Mouse (Mus musculus) gastrocnemius, postnatal 36 days (tissue): ENCODE results near the gene 4930523C07Rik. TPM values are rescaled to one million over a fixed set of nuclear protein-coding genes. Genes with fewer than 3 reads are reported as not detected.
A peak's percentile ranks its signal among the peaks of the same experiment; 100 is the strongest.

Experiments
- DNase-seq, 2 experiments: peaks; one replicate each; pipeline ENCODE4 v3.0.0; 2022
- intact Hi-C: fragments of 180-260 bp; cut with DNase I; formaldehyde crosslinking; loops from one replicate; pipeline ENCODE4 v1.15.1; 2025
- total RNA-seq, 2 experiments: library from RNA; stranded (reverse); gene quantifications; 2 replicates each; pipeline ENCODE4 v1.2.3; 2021

The 4930523C07Rik gene
- total RNA-seq, 2 experiments from 2014 or later, result 5.1 to 5.7 TPM

DNA sequence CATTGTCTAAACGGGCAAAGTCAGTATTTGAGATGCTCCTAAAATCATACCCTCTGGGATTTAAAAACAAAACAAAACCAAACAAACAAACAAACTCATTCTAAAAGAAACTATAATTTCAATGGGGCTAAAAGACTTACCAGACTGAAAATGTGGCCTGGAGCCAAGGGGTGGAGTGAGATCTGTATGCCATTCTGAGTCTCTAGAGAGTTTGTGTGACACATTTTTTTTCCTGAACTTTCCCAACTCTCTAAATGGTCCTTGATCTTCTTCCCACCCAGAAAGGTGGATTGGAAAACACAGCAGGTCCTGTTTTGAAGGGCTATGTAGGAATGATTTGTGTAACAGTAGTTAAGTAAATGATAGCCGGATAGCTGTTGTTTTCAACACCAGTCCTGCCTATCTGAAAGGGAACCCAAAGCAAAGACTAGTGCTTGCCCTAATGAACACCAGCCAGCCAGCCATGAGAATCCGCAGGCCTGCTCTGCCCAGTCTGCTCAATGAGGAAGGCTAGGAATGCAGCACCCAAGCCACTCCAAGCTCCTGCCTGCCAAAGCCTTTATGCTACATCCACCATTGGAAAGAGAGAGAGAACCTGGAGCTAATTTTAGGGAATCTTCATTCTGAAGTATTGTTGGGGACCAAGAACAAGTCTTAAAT lies 1.0 kb downstream of the 4930523C07Rik start:
- no peak for DNase-seq
- intact Hi-C loops, result no loop called here

DNA sequence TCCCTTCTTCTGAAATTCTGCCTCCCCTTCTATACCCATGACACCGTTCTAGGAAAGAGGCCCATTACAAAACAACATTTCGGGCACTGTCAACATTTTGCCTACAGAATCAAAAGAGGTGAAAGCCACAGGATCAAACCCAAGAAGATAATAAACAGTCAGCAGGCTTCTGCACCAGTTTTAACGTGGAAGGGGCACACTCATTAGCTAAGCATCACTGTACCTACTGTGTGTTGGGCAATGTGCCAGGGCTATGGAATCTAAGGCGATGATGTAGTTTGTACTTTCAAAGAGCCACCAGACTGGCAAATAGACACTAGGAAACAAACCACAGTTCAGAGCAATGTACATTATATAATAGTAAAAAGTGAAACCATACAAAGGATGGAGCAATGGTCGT lies 1.8 kb downstream of the 4930523C07Rik start:
- no peak for DNase-seq
- intact Hi-C loops, result no loop called here

DNA sequence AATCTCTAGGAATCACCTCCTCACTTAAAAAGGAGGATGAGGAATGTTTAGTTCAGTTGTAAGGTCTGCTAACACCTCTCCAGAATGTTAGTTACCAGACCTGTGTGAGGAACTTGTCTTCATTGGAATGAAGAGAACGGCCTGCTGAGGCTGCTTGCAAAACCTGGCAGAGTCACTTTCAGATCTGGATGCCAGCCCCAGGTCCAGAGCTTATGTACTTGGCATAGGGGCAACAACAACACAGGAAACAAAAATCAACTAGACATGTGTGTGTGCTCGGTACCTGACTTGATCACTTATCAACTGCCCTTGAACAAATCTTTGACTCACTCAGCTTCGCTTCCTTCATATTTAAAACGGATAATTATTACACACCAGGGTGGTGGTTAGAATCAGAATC lies 2.6 kb downstream of the 4930523C07Rik start:
- intact Hi-C loops, result no loop called here
- no peak for DNase-seq

- DNase-seq, result no peak
- intact Hi-C loops, result no loop called here
Measured at GRCm38 (mm10) chr1:160047481-160047931, 3.3 kb downstream of the 4930523C07Rik start.

DNA sequence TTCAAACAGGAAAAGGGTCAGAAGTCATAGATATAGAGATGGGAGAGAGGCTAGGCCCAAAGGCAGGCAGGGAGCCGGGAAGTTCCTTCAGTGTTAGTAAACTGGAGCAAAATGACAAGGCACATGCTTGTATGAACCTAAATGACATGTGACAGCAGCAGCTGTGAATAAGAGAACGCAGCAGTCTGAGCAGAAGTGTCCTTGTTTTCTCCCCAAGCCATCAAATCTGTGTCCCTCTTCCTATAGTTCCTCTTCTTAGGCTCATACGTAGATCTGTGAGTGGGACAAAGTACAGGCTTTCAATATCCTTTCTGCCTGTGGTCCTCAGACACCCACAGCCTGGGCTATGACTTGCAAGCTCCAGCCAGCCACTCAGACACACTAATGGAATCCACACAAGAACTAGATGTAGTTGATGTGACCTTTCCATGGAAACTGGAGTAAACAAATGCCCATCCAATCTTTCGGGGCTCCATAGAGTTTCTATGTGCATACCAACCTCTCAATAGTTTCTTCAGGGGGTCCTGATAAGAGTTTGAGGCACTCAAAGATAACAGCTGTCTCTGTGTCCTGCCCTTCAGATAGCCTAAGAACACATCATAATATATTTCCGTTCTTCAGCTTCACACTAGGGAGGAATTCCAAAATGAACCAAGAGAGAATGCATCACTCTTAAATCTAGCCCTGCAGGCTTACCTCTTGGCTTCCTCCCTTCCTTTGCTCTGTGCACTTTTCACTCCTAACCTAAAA lies 5.1 kb downstream of the 4930523C07Rik start:
- DNase-seq, result no peak
- intact Hi-C loops, result no loop called here

DNA sequence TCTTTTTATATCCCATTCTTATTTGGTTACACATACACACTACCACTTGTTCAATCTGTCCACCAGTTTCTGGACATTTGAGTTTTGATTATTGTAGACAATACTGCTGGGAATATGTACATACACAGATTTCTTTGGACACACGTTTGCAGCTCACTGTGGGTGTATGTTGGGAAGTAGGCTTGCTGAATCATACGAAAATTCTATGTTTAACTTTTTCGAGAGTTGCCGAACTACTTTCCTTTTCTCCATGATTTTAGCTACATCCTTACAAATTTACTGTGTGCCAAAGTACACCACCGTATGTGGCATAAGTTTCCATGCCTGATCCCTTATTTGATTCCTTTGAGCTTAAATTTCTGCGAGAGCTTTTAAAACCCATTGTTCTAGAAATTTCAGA lies 6.7 kb downstream of the 4930523C07Rik start:
- intact Hi-C loops, result no loop called here

DNA sequence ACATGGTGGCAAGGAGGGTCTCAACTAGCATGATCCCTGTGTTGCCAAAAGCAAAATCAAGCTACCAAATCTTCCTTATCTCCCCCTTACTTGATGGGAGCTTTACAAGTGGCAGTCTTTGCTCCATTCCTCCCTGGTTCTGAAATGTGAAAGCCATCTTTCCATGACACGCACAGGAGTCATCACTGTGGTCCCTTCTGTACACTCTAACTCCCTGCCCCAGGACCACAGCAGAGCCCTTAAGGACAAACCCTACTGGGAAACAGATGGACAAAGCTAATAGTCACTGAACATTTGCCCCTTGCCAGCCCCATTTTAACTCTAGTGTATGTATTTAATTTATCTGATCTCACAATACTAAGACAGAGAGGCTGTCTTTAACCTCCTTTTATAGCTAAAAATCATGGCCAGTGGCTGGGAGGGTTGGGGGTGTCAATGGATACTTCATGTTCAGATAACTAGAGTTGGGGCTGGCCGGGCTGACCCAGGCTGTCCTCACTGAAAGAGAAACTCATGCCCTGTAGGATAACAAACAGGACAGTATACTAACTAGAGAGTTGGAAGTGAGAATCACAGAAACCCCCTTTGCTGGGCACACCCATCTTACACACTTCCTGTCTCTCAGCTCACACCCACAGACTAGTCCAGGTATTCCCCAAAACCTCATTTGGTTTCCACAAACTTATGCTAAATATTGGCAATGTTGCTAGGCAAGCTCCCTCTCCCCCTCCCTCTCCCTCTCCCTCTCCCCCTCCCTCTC lies 8.6 kb downstream of the 4930523C07Rik start:
- intact Hi-C loops, result no loop called here
- no peak for DNase-seq

More for the DNA sequence above, 6.7 kb downstream of the 4930523C07Rik start:
- DNase-seq, result no peak

DNA sequence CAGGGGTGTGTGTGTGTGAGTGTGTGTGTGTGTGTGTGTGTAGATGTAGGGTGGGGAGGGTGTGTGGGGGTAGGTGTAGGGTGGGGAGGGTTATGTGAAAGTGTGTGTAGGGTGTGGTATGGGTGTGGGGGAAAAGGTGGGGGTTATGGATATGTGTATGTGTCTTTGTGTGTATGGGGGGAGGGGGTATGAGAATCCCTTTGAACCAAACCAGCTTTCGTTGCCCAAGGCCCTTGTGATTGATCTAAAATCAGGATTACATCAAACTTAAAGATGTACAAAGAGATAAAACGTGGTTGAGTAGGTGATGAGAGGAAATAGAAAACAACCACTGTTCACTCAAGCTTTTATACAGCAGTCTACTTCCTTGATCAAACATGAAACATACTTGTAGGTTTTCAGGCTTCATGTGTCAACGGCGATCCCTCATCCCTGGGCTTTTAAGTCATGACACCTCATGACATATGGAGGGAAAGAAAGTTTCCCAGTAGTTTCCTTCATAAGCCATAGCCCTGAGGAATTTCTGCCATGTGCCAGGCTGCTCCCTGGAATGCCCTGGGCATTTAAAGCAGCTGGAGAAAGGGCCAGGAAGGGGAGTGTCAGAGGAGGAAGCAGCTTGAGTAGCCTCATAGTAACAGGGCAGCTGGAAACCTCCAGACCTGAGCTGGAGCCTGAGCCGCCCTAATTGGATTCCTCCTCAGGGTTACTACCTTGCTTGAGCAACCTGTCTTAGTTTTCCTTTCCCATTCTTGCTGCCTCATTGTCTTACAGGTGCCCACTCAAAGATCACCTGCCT lies 9.5 kb downstream of the 4930523C07Rik start:
- DNase-seq, result no peak
- intact Hi-C loops, result no loop called here

- intact Hi-C loops, result no loop called here
- no peak for DNase-seq
Measured at GRCm38 (mm10) chr1:160054366-160055078, 10.3 kb downstream of the 4930523C07Rik start.

- intact Hi-C loops, result no loop called here
- DNase-seq, result no peak
Measured at GRCm38 (mm10) chr1:160057657-160058056, 13.5 kb downstream of the 4930523C07Rik start.

- no peak for DNase-seq
- intact Hi-C loops, result loop anchor here (5.0 kb wide), 1 partner anchor 148 kb away; no protein-coding TSS in a partner anchor
Measured at GRCm38 (mm10) chr1:160059908-160060307, 15.7 kb downstream of the 4930523C07Rik start.

DNA sequence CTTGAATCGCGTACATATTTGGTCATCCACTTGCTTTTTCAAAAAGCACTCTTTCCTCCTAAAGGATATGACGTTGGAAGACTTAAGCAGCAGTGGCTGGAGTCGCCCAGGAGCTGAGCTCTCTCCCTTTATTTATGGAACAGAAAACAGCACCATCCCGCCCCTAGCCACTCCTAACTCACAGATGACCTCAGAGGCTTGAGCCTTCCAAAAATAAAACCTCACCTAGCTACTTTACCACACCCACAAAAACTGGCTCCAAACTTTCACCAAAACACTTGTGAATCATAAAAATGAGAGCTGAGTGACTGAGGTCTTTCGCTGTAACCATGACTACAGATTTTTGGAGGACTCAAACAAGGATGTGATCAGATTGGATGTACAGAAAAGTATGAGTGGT lies 16.4 kb downstream of the 4930523C07Rik start:
- intact Hi-C loops, result loop anchor here (5.0 kb wide), 1 partner anchor 148 kb away; no protein-coding TSS in a partner anchor
- no peak for DNase-seq

- DNase-seq, result no peak
- intact Hi-C loops, result loop anchor here (5.0 kb wide), 1 partner anchor 149 kb away; no protein-coding TSS in a partner anchor
Measured at GRCm38 (mm10) chr1:160061321-160061720, 17.1 kb downstream of the 4930523C07Rik start.

DNA sequence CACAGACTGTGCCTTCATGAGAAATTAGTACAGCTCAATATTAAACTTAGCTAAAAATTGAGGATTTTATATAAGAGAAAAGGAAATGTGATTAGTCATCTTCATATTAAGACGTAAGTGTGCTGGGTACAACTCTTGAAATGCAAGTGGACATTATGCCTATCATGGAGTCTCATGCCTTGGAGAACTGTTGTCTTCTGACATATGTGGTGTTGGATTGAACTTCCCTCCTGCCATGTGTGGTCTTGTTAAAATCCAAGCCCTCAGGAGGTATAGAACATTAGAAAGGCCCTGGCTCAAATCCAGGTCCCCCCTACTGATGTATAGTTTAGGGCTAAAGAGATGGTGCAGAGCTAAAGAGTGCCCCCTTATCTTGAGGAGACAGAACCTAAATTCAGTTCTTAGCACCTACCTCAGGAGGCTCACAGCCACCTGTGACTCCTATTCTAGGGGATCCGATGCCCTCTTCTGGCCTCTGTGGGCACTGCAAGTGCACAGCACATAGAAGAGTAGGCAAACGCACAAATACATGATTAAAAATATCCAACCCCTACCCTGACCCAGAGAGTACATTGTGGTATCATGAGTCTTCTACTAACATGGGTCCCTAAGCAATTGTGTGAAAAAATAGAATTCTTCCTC lies 17.7 kb downstream of the 4930523C07Rik start:
- DNase-seq, result peak in 1 of 2 experiments; percentile 26
- intact Hi-C loops, result loop anchor here (5.0 kb wide), 1 partner anchor 150 kb away; no protein-coding TSS in a partner anchor

GRCm38 (mm10) chr1:160064547-160065144 lies 20.5 kb downstream of the 4930523C07Rik start:
- intact Hi-C loops, result loop anchor here (5.0 kb wide), 1 partner anchor 152 kb away; no protein-coding TSS in a partner anchor
- DNase-seq, result no peak

GRCm38 (mm10) chr1:160078882-160079661 lies 34.9 kb downstream of the 4930523C07Rik start:
- peak; percentile 19 to 25 for DNase-seq
- intact Hi-C loops, result no loop called here

- peak; percentile 56 for DNase-seq
- intact Hi-C loops, result loop anchor here (5.0 to 10.0 kb wide), 2 partner anchors 169 to 686 kb away; no protein-coding TSS in a partner anchor
Measured at GRCm38 (mm10) chr1:160080800-160081436, 36.7 kb downstream of the 4930523C07Rik start.
